Mouse (Mus musculus) CH12.LX (cell line): ENCODE measurements around the gene Rtn4ip1.

Experiments
- CTCF ChIP-seq, 2 experiments: IDR thresholded peaks in 1 of 2; conservative IDR thresholded peaks in 1 of 2; 2 replicates each; pipeline ENCODE4 v1.5.1; 2011 to 2012; ENCODE audit warnings: low read depth in 2 of 2, low read length in 2 of 2, improper control_type of control experiment in 1 of 2, inconsistent platforms in 1 of 2, mild to moderate bottlenecking in 1 of 2, moderate library complexity in 1 of 2
- E2F4 ChIP-seq: IDR thresholded peaks from 2 replicates; pipeline ENCODE4 v1.6.1; 2011; ENCODE audit warnings: low read depth, low read length, improper control_type of control experiment; ENCODE audit not compliant: insufficient replicate concordance
- EP300 ChIP-seq: IDR thresholded peaks from 2 replicates; pipeline ENCODE4 v1.6.1; 2011; ENCODE audit warnings: low read length, improper control_type of control experiment
- MAX ChIP-seq: IDR thresholded peaks from 2 replicates; pipeline ENCODE4 v1.6.1; 2011; ENCODE audit warnings: low read length, improper control_type of control experiment
- POLR2A ChIP-seq: IDR thresholded peaks from 2 replicates; pipeline ENCODE4 v1.6.1; 2011; ENCODE audit warnings: low read depth, mild to moderate bottlenecking, improper control_type of control experiment, low read length

DNA sequence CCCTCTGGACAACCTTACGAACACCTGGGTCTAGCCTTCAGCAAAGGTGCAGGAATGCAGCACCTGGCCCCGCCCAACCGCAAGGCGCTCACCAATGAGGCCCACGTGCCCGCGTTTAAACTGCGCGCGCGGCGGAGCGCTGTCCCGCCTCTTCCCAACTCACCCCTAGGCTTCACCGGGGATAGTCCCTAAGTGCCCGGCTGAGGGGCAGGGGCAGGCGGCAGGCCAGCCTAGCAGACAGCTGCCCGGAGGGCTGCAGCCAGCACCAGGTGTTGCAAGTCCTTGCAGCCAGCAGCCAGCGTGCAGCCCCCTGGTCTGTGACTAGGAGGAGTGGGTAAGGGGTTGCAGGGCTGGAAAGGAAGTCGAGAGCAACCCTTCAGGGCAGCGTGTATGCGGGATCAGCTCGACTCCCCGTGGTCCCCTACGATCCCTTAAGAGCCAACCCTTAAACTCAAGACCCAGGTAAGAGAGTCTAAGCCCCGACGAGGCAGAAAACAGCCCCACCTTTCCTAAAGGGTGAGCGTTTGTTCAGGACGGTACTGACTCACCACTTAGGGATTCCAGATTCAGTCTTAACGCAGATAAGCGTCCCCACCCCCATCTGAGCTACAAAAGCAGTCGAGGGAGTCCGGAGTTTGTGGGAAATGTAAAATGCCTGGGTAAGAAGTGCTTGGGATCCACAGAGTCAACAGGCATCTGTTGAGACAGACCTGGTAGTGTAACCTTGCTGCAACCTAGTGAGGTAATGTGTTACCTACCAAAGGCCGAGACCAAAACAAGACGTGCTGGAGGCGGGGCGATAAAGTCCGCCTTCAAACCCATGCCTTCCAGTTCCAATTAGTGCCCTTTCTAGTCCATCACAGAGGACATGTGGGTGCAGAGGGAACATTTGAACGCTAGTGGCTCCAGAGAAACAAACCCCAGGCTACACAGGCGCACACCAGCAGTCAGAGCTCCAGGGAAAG is 104.4 kb downstream of the Rtn4ip1 start:
- TF ChIP-seq CTCF (conservative IDR thresholded peaks at IDR 0.05 in 1 of 2, IDR thresholded peaks at IDR 0.05 in 1 of 2; ENCODE audit: low read depth in 2 of 2, low read length in 2 of 2) = no peak
- TF ChIP-seq MAX = no peak
- no peak for TF ChIP-seq E2F4
- TF ChIP-seq EP300 = no peak
- TF ChIP-seq POLR2A = no peak
